Mouse (Mus musculus) brain, embryonic 18.5 days (tissue): ENCODE measurements around the gene Parva.

Experiments used
- DNase-seq: peaks from one replicate; pipeline ENCODE4 v3.0.0-alpha.2; 2012; ENCODE audit warnings: low read depth, low spot score

The Parva gene

GRCm38 (mm10) chr7:112512257-112512656, 85.0 kb downstream of the Parva start:
- no peak for DNase-seq

GRCm38 (mm10) chr7:112512895-112513294, 85.6 kb downstream of the Parva start:
- DNase-seq: no peak

- no peak for DNase-seq
Observed at GRCm38 (mm10) chr7:112514636-112515193, 87.4 kb downstream of the Parva start.

DNA sequence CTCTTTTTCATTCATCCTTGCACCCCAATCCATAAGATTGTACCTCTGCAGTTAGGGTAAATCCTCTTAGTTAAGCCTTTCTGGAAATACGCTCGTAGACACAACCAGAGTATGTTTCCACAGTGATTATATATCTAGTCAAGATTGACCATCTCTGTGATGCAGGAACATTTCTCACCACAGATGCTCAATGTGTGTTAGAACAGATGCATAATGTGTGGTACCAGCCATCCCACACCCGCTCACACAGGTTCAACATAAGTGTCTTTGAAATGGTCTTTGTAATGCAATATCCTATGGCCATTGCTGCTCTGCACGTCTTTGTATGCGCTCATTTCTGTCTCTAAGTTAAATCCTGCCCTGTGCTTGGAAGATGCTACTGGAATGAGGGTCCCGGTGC, 98.2 kb downstream of the Parva start:
- DNase-seq: no peak

DNA sequence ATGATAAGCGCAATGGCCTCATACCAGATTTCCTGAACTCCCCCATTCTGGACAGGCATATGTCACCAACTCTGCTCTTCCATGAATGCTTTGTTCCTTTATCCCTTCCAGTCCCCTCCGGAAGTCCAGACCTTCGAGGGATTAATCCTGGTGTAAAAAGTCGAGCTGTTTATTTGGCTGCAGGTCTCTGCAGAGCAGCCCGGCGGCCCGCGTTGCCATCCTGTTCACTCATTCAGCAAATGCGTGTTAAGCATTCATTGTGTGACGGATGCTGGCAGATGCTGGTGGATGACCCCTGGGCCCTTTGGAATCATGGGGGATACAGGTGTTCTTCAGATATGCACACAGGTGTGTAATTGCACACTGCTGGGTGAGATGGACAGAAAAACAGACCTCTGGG, 98.9 kb downstream of the Parva start:
- no peak for DNase-seq

- DNase-seq: no peak
Observed at GRCm38 (mm10) chr7:112527230-112527629, 99.9 kb downstream of the Parva start.

GRCm38 (mm10) chr7:112528059-112528458, 100.8 kb downstream of the Parva start:
- DNase-seq: no peak

DNA sequence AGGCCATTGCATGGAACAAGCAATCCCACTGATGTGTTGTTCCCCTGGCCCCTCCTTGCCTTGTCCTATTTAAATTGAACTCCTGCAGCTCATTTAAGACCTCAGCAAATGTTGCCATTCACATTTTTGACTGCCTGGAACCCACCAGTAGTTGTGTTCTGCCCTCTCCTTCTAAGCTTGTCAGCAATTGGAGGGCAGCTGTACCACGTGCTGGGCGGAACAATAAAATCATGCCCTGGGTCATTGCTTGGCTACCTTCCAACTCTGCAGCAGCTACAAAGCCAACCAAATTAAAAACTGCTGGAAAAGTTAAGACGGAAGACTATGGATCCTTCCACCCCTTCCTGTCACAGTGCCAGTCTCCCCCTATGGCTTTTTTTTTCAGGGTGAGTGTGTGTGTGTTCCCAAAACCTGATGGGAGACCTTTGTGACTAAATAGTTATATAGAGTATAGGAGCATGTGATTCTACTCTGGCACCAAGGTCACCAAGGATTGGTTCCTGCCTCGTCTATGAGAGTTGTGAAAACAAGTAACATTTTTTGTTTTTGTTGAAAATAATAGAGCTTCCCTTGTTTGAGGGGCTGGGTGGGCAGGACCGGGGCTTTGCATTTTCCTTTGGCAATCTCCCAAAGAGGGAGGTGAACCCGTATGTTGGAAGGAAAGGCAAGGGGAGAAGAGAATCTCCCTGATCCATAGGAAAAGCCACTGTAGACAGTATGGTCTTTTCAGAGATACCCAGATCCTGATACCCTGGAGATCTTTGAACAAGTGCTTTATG, 101.5 kb downstream of the Parva start:
- no peak for DNase-seq

- no peak for DNase-seq
Observed at GRCm38 (mm10) chr7:112530924-112531323, 103.6 kb downstream of the Parva start.

DNA sequence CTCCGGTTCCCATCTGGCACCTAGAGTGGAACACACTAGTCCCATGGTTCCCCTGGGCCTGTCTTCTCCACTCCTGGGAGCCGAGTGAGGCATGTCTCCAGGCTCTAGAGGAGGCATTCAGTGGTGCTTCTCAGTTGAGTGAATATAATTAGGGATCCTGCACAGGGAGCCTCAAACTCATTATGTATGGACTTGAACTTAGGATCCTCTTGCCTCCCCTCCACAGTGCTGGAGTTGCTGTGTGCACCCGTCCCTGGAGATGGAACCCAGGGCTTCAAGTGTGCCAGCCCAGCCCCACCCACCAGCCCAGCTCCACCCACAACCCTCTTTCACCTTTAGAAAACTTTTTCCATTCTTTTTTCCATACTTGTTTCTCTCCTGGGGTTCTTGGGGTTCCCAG, 106.8 kb downstream of the Parva start:
- DNase-seq: no peak

DNA sequence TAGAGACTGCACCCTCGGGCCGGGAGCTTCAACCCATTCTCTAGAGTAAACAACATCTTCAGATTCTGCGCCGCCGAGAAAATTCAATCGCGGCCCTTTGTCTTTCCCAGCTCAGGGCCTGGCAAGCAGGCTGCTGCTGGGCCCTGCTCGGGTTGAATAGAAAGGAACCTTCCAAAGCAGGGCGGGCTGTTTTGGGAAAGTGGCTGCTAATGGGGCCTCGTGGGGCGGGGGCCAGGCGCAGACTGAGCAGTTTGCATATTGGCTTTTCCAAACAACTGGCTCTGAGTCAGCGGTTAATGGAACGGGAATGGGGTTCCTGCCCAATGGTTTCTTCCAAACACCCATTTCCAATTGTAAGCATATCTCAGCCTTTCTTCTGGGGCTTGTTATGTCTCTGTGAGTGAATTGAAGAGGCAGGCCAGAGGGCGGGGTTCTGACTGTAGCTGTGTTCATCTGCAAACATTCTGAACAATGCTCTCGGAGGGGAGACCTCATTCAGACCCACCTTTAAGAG, 108.2 kb downstream of the Parva start:
- peak; percentile 42 for DNase-seq

- no peak for DNase-seq
Observed at GRCm38 (mm10) chr7:112549136-112549535, 121.8 kb downstream of the Parva start.

DNA sequence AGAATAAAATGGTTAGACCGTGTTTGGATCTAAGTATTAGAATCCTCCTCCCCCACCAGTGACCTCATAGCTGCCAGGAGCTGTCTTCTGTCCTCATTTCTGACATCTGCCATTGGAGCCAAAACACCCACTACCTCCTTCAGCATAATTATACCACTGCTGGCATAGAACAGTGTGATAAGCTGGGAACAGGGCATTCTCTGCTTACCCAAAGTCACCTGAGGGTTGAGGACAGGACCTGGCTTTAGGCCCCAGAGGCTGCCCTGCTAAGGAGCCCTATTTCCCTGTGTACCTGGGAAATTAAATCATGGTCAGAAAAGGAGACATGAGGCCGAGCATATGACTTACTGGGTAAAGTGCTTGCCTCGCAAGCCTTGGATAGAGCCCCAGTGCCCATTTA, 134.2 kb downstream of the Parva start:
- no peak for DNase-seq

DNA sequence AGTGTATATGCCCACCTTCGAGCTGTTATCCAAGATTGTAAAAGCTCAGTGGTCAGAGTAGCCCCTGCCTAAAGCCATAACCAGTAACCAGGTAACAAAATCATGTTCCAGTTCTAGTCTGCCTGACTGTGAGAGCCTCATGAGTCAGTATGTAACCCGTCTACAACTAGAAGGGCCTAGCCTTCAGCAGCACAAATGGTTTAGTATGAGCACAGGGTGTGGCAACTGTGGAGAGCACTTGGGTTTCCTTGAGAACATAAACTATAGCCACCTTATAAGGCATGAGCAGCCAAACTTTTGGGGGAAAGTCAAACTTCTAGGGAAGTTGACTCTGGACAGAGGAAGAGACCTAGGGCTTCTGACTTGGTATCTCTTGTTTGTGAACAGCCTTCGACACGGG, 139.7 kb downstream of the Parva start:
- no peak for DNase-seq

- DNase-seq: no peak
Observed at GRCm38 (mm10) chr7:112568961-112569360, 141.7 kb downstream of the Parva start.

DNA sequence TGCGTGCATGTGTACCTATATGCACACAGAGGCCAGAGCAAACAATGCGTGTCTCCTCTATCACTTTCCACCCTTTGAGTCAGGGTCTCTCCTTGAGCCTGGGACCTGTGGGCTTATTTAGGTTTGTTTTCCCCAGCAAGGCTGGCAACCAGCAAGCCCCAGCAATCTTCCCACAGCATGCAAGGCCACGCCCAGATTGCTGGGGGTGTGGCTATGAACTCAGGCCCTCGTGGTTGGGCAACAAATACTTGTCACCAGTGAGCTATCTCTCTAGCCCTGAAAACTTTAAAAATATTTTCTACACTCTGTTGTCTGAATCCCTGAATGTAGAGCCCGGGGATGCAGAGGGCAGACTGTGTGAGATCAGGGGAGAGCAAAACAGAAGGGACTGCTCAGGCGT, 154.3 kb downstream of the Parva start:
- no peak for DNase-seq

GRCm38 (mm10) chr7:112582882-112583405, 155.6 kb downstream of the Parva start:
- no peak for DNase-seq

DNA sequence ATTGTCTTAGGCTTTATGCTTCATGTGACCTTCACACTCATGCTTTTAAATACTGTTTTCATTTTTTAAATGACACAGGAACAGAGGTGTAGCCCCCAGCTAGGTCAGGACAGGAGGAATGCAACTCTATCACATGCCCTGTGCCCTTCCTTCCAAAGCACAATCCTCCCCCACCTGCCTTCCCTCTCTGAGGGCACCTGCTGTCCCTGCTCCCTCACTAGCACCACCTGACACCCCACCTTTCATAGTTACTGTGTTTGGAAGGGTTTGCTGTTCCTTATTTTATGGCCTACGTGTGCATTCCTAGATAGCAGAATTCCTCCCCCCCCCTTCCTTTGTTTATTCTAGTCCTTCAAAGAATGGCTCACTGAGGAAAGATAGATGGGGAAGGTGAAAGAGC, 160.1 kb downstream of the Parva start:
- DNase-seq: no peak

DNA sequence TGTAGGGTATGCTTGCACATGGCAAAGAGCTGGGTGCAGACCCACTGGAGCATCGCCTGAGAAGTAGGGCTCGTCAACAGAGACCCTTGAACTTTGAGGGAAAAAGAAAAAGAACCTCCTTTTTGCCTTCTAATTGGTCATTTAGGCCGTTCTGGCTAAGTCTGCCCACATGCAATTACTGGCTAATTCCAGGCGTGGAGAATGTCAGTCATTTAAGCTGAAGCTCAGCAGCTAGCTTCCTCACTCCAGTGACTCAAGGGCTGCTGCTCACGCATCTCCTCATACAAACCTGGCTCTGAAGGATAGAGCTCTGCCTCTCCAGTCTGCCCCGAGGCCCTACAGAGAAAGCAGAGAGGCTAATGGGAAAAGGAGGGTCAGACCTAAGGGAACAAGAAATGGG, 162.2 kb downstream of the Parva start:
- DNase-seq: no peak

GRCm38 (mm10) chr7:112593586-112593985, 166.3 kb downstream of the Parva start:
- DNase-seq: no peak

- DNase-seq: no peak
Observed at GRCm38 (mm10) chr7:112595226-112595850, 168.0 kb downstream of the Parva start.

GRCm38 (mm10) chr7:112599650-112600049, 172.3 kb downstream of the Parva start:
- DNase-seq: no peak

GRCm38 (mm10) chr7:112600163-112600562, 172.9 kb downstream of the Parva start:
- DNase-seq: no peak
